Mouse (Mus musculus): ENCODE results near the gene Dph6. TPM values are rescaled to one million over a fixed set of nuclear protein-coding genes. Genes with fewer than 3 reads are reported as not detected.
"Not testable (repeated sequence)": the region's sequence is repeated elsewhere in the genome, so short reads cannot be mapped to it uniquely, and the experiment has no call there.

Dph6 gene
- 1 to 10 TPM; 4.2 to 5.1 TPM for total RNA-seq (2021)
- long read RNA-seq, experiment 1, transcript Dph6-203 (9 exons, 2,734 nt): major isoform, 6 of 8 reads
- long read RNA-seq, experiment 1, partial matches to known transcripts: 0 of 8 reads
- long read RNA-seq, experiment 1, other reads (novel, unspliced or antisense): 0 of 8 reads
- long read RNA-seq, experiment 2, transcript Dph6-203 (9 exons, 2,734 nt): major isoform, 6 of 10 reads
- long read RNA-seq, experiment 2, partial matches to known transcripts: 1 of 10 reads
- long read RNA-seq, experiment 2, other reads (novel, unspliced or antisense): 1 of 10 reads

GRCm38 (mm10) chr2:114654365-114655239 lies at the start of gene Dph6:
TSS of gene Dph6 (minus strand) at chr2:114654964.
- DNase-seq (ENCODE audit: low spot score): peak; percentile 87

GRCm38 (mm10) chr2:114700966-114701685 lies 46.4 kb upstream of the Dph6 start:
- no peak for DNase-seq (ENCODE audit: low spot score)

GRCm38 (mm10) chr2:114691607-114692006 lies 36.8 kb upstream of the Dph6 start:
- no peak for DNase-seq (ENCODE audit: low spot score)

- DNase-seq (ENCODE audit: low spot score): no peak
Observed at GRCm38 (mm10) chr2:114687483-114687882, 32.7 kb upstream of the Dph6 start.

GRCm38 (mm10) chr2:114687081-114687480 lies 32.3 kb upstream of the Dph6 start:
- no peak for DNase-seq (ENCODE audit: low spot score)

- DNase-seq (ENCODE audit: low spot score): no peak
Observed at GRCm38 (mm10) chr2:114673831-114674230, 19.1 kb upstream of the Dph6 start.

GRCm38 (mm10) chr2:114670983-114671382 lies 16.2 kb upstream of the Dph6 start:
- DNase-seq (ENCODE audit: low spot score): no peak

- no peak for DNase-seq (ENCODE audit: low spot score)
Observed at GRCm38 (mm10) chr2:114658954-114659353, 4.2 kb upstream of the Dph6 start.

GRCm38 (mm10) chr2:114646240-114646639 lies 8.5 kb downstream of the Dph6 start:
- no peak for DNase-seq (ENCODE audit: low spot score)

GRCm38 (mm10) chr2:114643832-114644231 lies 10.9 kb downstream of the Dph6 start:
- DNase-seq (ENCODE audit: low spot score): no peak

- no peak for DNase-seq (ENCODE audit: low spot score)
Observed at GRCm38 (mm10) chr2:114624683-114625082, 30.1 kb downstream of the Dph6 start.

GRCm38 (mm10) chr2:114622550-114622939 lies 32.2 kb downstream of the Dph6 start:
- no peak for DNase-seq (ENCODE audit: low spot score)

- no peak for DNase-seq (ENCODE audit: low spot score)
Observed at GRCm38 (mm10) chr2:114621781-114622549, 32.8 kb downstream of the Dph6 start.

GRCm38 (mm10) chr2:114611576-114611975 lies 43.2 kb downstream of the Dph6 start:
- no peak for DNase-seq (ENCODE audit: low spot score)

- no peak for DNase-seq (ENCODE audit: low spot score)
Observed at GRCm38 (mm10) chr2:114610110-114610509, 44.7 kb downstream of the Dph6 start.

GRCm38 (mm10) chr2:114605202-114605601 lies 49.6 kb downstream of the Dph6 start:
- DNase-seq (ENCODE audit: low spot score): not testable (repeated sequence)

- DNase-seq (ENCODE audit: low spot score): no peak
Observed at GRCm38 (mm10) chr2:114601174-114601573, 53.6 kb downstream of the Dph6 start.

- DNase-seq (ENCODE audit: low spot score): no peak
Observed at GRCm38 (mm10) chr2:114599793-114600192, 55.0 kb downstream of the Dph6 start.

GRCm38 (mm10) chr2:114593393-114593792 lies 61.4 kb downstream of the Dph6 start:
- no peak for DNase-seq (ENCODE audit: low spot score)

GRCm38 (mm10) chr2:114580714-114581113 lies 74.0 kb downstream of the Dph6 start:
- DNase-seq (ENCODE audit: low spot score): no peak

- DNase-seq (ENCODE audit: low spot score): no peak
Observed at GRCm38 (mm10) chr2:114543000-114543622, 111.7 kb downstream of the Dph6 start.
